Mouse (Mus musculus): ENCODE results near the gene Aplf. TPM values are rescaled to one million over a fixed set of nuclear protein-coding genes. Genes with fewer than 3 reads are reported as not detected.

Gene Aplf
- polyA plus RNA-seq (2012; rRNA removed): 3.3 and 3.8 TPM in 2 replicates

GRCm38 (mm10) chr6:87671771-87672517, at the start of gene Aplf:
Aplf (minus strand) TSS chr6:87672193.
- H3K27ac ChIP-seq (ENCODE audit: control insufficient read depth, insufficient read depth, low read depth, low read length): peak within 1 kb of the TSS; percentile 72
- TF ChIP-seq CTCF (IDR thresholded peaks at IDR 0.05; ENCODE audit: control insufficient read depth, insufficient read depth, insufficient replicate concordance, low read depth, low read length): no peak
- no peak; the same call in none of the 2 replicates for TF ChIP-seq POLR2A (IDR thresholded peaks at IDR 0.05; ENCODE audit: control insufficient read depth, low read depth, low read length)

GRCm38 (mm10) chr6:87714091-87714490, 42.1 kb upstream of the Aplf start:
- Histone ChIP-seq H3K4me3 (ENCODE audit: control insufficient read depth, low read depth, low read length) (no peak overlapping the region), H3K4me1 (ENCODE audit: control insufficient read depth, insufficient read depth, low read length) (0 out of 2 replicates have a peak, but pooled peaks cover 2% of the 10 kb centered on the region), H3K36me3 (ENCODE audit: control insufficient read depth, insufficient read depth, low read length) (no peaks in the 10 kb centered on the region), H3K27me3 (ENCODE audit: control insufficient read depth, insufficient read depth, low read length) (no peaks in the 10 kb centered on the region), H3K27ac (ENCODE audit: control insufficient read depth, insufficient read depth, low read depth, low read length) (no peak overlapping the region)
- no peak for TF ChIP-seq CTCF (IDR thresholded peaks at IDR 0.05; ENCODE audit: control insufficient read depth, insufficient read depth, insufficient replicate concordance, low read depth, low read length)
- no peak for TF ChIP-seq POLR2A (IDR thresholded peaks at IDR 0.05; ENCODE audit: control insufficient read depth, low read depth, low read length)

More at GRCm38 (mm10) chr6:87671771-87672517, at the start of gene Aplf:
- Histone ChIP-seq H3K4me3 (ENCODE audit: control insufficient read depth, low read depth, low read length) (peak within 1 kb of the TSS; percentile 92), H3K36me3 (ENCODE audit: control insufficient read depth, insufficient read depth, low read length) (no peaks in the 10 kb centered on the region), H3K4me1 (ENCODE audit: control insufficient read depth, insufficient read depth, low read length) (peaks cover 3% of the 10 kb centered on the region; the same call in 1 of the 2 replicates), H3K27me3 (ENCODE audit: control insufficient read depth, insufficient read depth, low read length) (no peaks in the 10 kb centered on the region)

GRCm38 (mm10) chr6:87712311-87712710, 40.3 kb upstream of the Aplf start:
- no peaks in the 10 kb centered on the region for H3K36me3 ChIP-seq (ENCODE audit: control insufficient read depth, insufficient read depth, low read length)
- 0 out of 2 replicates have a peak, but pooled peaks cover 2% of the 10 kb centered on the region for H3K4me1 ChIP-seq (ENCODE audit: control insufficient read depth, insufficient read depth, low read length)
- H3K27me3 ChIP-seq (ENCODE audit: control insufficient read depth, insufficient read depth, low read length): no peaks in the 10 kb centered on the region
- H3K27ac ChIP-seq (ENCODE audit: control insufficient read depth, insufficient read depth, low read depth, low read length): no peak overlapping the region
- H3K4me3 ChIP-seq (ENCODE audit: control insufficient read depth, low read depth, low read length): no peak overlapping the region
- no peak for TF ChIP-seq POLR2A (IDR thresholded peaks at IDR 0.05; ENCODE audit: control insufficient read depth, low read depth, low read length)
- no peak for TF ChIP-seq CTCF (IDR thresholded peaks at IDR 0.05; ENCODE audit: control insufficient read depth, insufficient read depth, insufficient replicate concordance, low read depth, low read length)

- H3K27me3 ChIP-seq (ENCODE audit: control insufficient read depth, insufficient read depth, low read length): no peaks in the 10 kb centered on the region
- H3K36me3 ChIP-seq (ENCODE audit: control insufficient read depth, insufficient read depth, low read length): no peaks in the 10 kb centered on the region
- H3K27ac ChIP-seq (ENCODE audit: control insufficient read depth, insufficient read depth, low read depth, low read length): no peak overlapping the region
- TF ChIP-seq POLR2A (IDR thresholded peaks at IDR 0.05; ENCODE audit: control insufficient read depth, low read depth, low read length) (no peak), CTCF (IDR thresholded peaks at IDR 0.05; ENCODE audit: control insufficient read depth, insufficient read depth, insufficient replicate concordance, low read depth, low read length) (no peak)
- no peaks in the 10 kb centered on the region for H3K4me1 ChIP-seq (ENCODE audit: control insufficient read depth, insufficient read depth, low read length)
- H3K4me3 ChIP-seq (ENCODE audit: control insufficient read depth, low read depth, low read length): no peak overlapping the region
Observed at GRCm38 (mm10) chr6:87706246-87706645, 34.3 kb upstream of the Aplf start.

GRCm38 (mm10) chr6:87696544-87696943, 24.6 kb upstream of the Aplf start:
- no peak overlapping the region for H3K27ac ChIP-seq (ENCODE audit: control insufficient read depth, insufficient read depth, low read depth, low read length)
- TF ChIP-seq CTCF (IDR thresholded peaks at IDR 0.05; ENCODE audit: control insufficient read depth, insufficient read depth, insufficient replicate concordance, low read depth, low read length) (no peak), POLR2A (IDR thresholded peaks at IDR 0.05; ENCODE audit: control insufficient read depth, low read depth, low read length) (no peak)
- H3K36me3 ChIP-seq (ENCODE audit: control insufficient read depth, insufficient read depth, low read length): no peaks in the 10 kb centered on the region
- H3K27me3 ChIP-seq (ENCODE audit: control insufficient read depth, insufficient read depth, low read length): no peaks in the 10 kb centered on the region
- H3K4me3 ChIP-seq (ENCODE audit: control insufficient read depth, low read depth, low read length): no peak overlapping the region
- H3K4me1 ChIP-seq (ENCODE audit: control insufficient read depth, insufficient read depth, low read length): no peaks in the 10 kb centered on the region; the same call in 1 of the 2 replicates

- no peaks in the 10 kb centered on the region for H3K36me3 ChIP-seq (ENCODE audit: control insufficient read depth, insufficient read depth, low read length)
- no peaks in the 10 kb centered on the region for H3K27me3 ChIP-seq (ENCODE audit: control insufficient read depth, insufficient read depth, low read length)
- H3K4me1 ChIP-seq (ENCODE audit: control insufficient read depth, insufficient read depth, low read length): no peaks in the 10 kb centered on the region; the same call in 1 of the 2 replicates
- H3K4me3 ChIP-seq (ENCODE audit: control insufficient read depth, low read depth, low read length): no peak overlapping the region
- TF ChIP-seq POLR2A (IDR thresholded peaks at IDR 0.05; ENCODE audit: control insufficient read depth, low read depth, low read length): no peak
- no peak for TF ChIP-seq CTCF (IDR thresholded peaks at IDR 0.05; ENCODE audit: control insufficient read depth, insufficient read depth, insufficient replicate concordance, low read depth, low read length)
- H3K27ac ChIP-seq (ENCODE audit: control insufficient read depth, insufficient read depth, low read depth, low read length): no peak overlapping the region
Observed at GRCm38 (mm10) chr6:87695947-87696346, 24.0 kb upstream of the Aplf start.

- H3K4me3 ChIP-seq (ENCODE audit: control insufficient read depth, low read depth, low read length): no peak overlapping the region
- TF ChIP-seq CTCF (IDR thresholded peaks at IDR 0.05; ENCODE audit: control insufficient read depth, insufficient read depth, insufficient replicate concordance, low read depth, low read length) (no peak), POLR2A (IDR thresholded peaks at IDR 0.05; ENCODE audit: control insufficient read depth, low read depth, low read length) (no peak)
- no peaks in the 10 kb centered on the region for H3K4me1 ChIP-seq (ENCODE audit: control insufficient read depth, insufficient read depth, low read length)
- H3K36me3 ChIP-seq (ENCODE audit: control insufficient read depth, insufficient read depth, low read length): no peaks in the 10 kb centered on the region
- H3K27me3 ChIP-seq (ENCODE audit: control insufficient read depth, insufficient read depth, low read length): no peaks in the 10 kb centered on the region
- no peak overlapping the region for H3K27ac ChIP-seq (ENCODE audit: control insufficient read depth, insufficient read depth, low read depth, low read length)
Observed at GRCm38 (mm10) chr6:87680418-87680817, 8.4 kb upstream of the Aplf start.
